Mouse (Mus musculus): ENCODE measurements around the gene Adap1.
"Not testable (repeated sequence)": the region's sequence is repeated elsewhere in the genome, so short reads cannot be mapped to it uniquely, and the experiment has no call there.

DNA sequence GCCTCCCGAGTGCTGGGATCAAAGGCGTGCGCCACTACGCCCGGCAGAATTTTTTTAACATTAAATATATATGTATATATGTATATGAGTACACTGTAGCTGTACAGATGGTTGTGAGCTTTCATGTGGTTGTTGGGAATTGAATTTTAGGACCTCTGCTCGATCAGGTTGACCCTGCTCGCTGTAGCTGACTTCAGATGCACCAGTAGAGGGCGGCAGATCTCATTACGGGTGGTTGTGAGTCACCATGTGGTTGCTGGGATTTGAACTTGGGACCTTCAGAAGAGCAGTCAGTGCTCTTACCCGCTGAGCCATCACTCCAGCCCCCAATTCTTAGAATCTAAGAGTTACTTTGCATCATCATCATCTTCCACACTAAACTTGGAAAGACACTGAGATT is 9.0 kb upstream of the Adap1 start:
- not testable (repeated sequence) for TF ChIP-seq CTCF, EP300 (IDR thresholded peaks at IDR 0.05; ENCODE audit: low read depth)
